Mouse (Mus musculus) T-helper 17 cell (primary cell): ENCODE data around the gene Topors.

Experiments used
- in situ Hi-C, 2 experiments: fragments of 300-600 bp; cut with MboI, MseI; formaldehyde crosslinking; loops; 1 replicate in 1 of 2; 2 replicates in 1 of 2; pipeline ENCODE4 v1.15.1; 2025; ENCODE audit warnings: high pct_unique_total_duplicates in 2 of 2

The Topors gene

DNA sequence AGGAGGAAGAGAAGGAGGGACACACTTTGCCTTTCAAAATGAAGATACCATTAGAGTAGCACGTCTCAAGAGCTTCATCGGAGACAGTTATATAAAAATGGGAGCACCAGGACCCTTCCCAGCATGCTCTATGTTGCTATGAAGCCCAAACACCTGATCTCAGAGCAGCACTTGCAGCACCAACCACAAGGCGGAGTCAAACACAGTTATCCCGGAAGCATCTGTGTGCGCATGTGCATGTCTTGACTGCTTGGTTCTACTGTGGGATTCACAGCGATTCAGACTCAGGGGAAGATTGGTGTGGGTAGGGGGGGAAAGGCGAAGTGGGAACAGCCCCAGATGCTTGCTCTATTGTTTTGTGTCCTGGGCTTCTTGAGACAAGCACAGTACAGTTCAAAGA lies 51.3 kb downstream of the Topors start:
- in situ Hi-C loops, result no loop called here

DNA sequence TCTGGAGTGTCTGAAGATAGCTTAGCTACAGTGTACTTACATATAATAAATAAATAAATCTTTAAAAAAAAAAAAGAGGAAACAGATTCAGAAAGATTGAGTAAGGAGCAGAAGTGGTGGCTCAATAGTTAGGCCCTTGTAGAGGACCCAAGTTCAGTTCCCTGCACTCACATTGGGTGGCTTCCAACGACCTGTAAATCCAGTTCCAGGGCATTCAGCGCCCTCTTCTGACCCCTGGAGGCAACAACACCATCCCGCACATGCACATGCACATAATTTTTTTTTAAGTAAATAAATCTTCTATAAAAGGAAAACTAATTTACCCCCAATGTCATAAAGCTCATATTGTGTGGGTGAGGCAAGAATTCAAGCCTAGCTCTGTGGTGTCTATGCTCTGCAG lies 51.7 kb downstream of the Topors start:
- in situ Hi-C loops, result no loop called here

DNA sequence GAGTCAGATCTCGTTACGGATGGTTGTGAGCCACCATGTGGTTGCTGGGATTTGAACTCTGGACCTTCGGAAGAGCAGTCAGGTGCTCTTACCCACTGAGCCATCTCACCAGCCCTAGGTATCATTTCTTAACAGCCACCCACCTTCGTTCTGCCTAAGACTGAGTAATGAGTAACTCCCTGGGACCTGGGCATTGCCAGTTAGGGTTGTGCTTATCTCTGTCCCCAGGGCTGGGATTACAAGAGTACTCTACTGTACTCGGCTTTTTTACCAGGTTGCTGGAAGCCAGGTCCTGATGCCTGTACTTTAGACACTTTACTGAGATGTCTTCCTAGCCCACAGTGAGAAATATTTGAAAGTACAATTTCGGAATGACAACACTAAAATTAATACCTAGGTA lies 57.5 kb downstream of the Topors start:
- in situ Hi-C loops, result no loop called here
